Mouse (Mus musculus) thymus, postnatal 36 days (tissue): Measurements from ENCODE around the gene Trpm5.

ENCODE experiments used
- DNase-seq, 2 experiments: peaks; one replicate each; pipeline ENCODE4 v3.0.0; 2022; ENCODE audit warnings: mixed read lengths in 2 of 2

Trpm5 gene

GRCm38 (mm10) chr7:143094592-143095553, at the start of gene Trpm5:
Gene Trpm5 (minus strand): TSS chr7:143094642.
- DNase-seq = peak; percentile 47 to 51

GRCm38 (mm10) chr7:143142680-143143079, 48.2 kb upstream of the Trpm5 start:
- DNase-seq = no peak

- no peak for DNase-seq
These were observed 45.5 kb upstream of the Trpm5 start for GRCm38 (mm10) chr7:143139932-143140331.

- DNase-seq = peak; percentile 32 to 44
These were observed 44.3 kb upstream of the Trpm5 start for GRCm38 (mm10) chr7:143138789-143139188.

- no peak for DNase-seq
These were observed 42.1 kb upstream of the Trpm5 start for GRCm38 (mm10) chr7:143136561-143136960.

GRCm38 (mm10) chr7:143136125-143136524, 41.7 kb upstream of the Trpm5 start:
- DNase-seq = no peak

GRCm38 (mm10) chr7:143132815-143133214, 38.4 kb upstream of the Trpm5 start:
- no peak for DNase-seq

GRCm38 (mm10) chr7:143124902-143125301, 30.5 kb upstream of the Trpm5 start:
- DNase-seq = no peak

- DNase-seq = no peak
These were observed 29.6 kb upstream of the Trpm5 start for GRCm38 (mm10) chr7:143123876-143124669.

GRCm38 (mm10) chr7:143122191-143122590, 27.7 kb upstream of the Trpm5 start:
- no peak for DNase-seq

GRCm38 (mm10) chr7:143119826-143120225, 25.4 kb upstream of the Trpm5 start:
- DNase-seq = no peak

GRCm38 (mm10) chr7:143119407-143119806, 25.0 kb upstream of the Trpm5 start:
- no peak for DNase-seq

- DNase-seq = no peak
These were observed 22.1 kb upstream of the Trpm5 start for GRCm38 (mm10) chr7:143116521-143116920.

- no peak for DNase-seq
These were observed 20.3 kb upstream of the Trpm5 start for GRCm38 (mm10) chr7:143114773-143115172.

- no peak for DNase-seq
These were observed 18.0 kb upstream of the Trpm5 start for GRCm38 (mm10) chr7:143112395-143112794.

GRCm38 (mm10) chr7:143111719-143112118, 17.3 kb upstream of the Trpm5 start:
- DNase-seq = no peak

- DNase-seq = no peak
These were observed 16.4 kb upstream of the Trpm5 start for GRCm38 (mm10) chr7:143110803-143111202.

- no peak for DNase-seq
These were observed 15.3 kb upstream of the Trpm5 start for GRCm38 (mm10) chr7:143109696-143110095.

GRCm38 (mm10) chr7:143108996-143109660, 14.7 kb upstream of the Trpm5 start:
- no peak for DNase-seq

- no peak for DNase-seq
These were observed 13.8 kb upstream of the Trpm5 start for GRCm38 (mm10) chr7:143108200-143108599.

- DNase-seq = peak; percentile 49 to 63
These were observed 12.4 kb upstream of the Trpm5 start for GRCm38 (mm10) chr7:143106672-143107465.

GRCm38 (mm10) chr7:143106062-143106461, 11.6 kb upstream of the Trpm5 start, which contains the start of gene Kcnq1:
Gene Kcnq1 (plus strand): TSS chr7:143106362.
- DNase-seq = no peak
